Mouse (Mus musculus) hindbrain, embryonic 11.5 days (tissue): Measurements from ENCODE around the gene Tlr7. TPM values are rescaled to one million over a fixed set of nuclear protein-coding genes. Genes with fewer than 3 reads are reported as not detected.
"Not testable (repeated sequence)": the region's sequence is repeated elsewhere in the genome, so short reads cannot be mapped to it uniquely, and the experiment has no call there.

Source experiments
- ATAC-seq: fragments of 200-750 bp; cut with Nextera tagmentation; 2 replicates; pipeline ENCODE4 v1.8.0; 2017; ENCODE audit warnings: mild to moderate bottlenecking, moderate TSS enrichment, moderate library complexity; ENCODE audit not compliant: low FRiP score
- DNase-seq: peaks from one replicate; pipeline ENCODE4 v3.0.0-alpha.2; 2015; ENCODE audit warnings: low spot score
- H3K27ac ChIP-seq: fragments of 300-500 bp; sonication (generic); 2 replicates; pipeline ENCODE4 v1.5.1; 2014; ENCODE audit warnings: mild to moderate bottlenecking, low read depth, low read length
- H3K27me3 ChIP-seq: fragments of 300-500 bp; sonication (generic); 2 replicates; pipeline ENCODE4 v1.6.1; 2014; ENCODE audit warnings: mild to moderate bottlenecking, low read length, moderate library complexity, mixed read lengths; ENCODE audit not compliant: control insufficient read depth, insufficient read depth
- H3K36me3 ChIP-seq: fragments of 300-500 bp; sonication (generic); 2 replicates; pipeline ENCODE4 v1.6.1; 2014; ENCODE audit warnings: mild to moderate bottlenecking, low read length, moderate library complexity, mixed read lengths; ENCODE audit not compliant: control insufficient read depth, insufficient read depth
- H3K4me1 ChIP-seq: fragments of 300-500 bp; sonication (generic); replicated peaks from 2 replicates; pipeline ENCODE4 v1.6.1; 2014; ENCODE audit warnings: low read length, mixed read lengths; ENCODE audit not compliant: control insufficient read depth, insufficient read depth
- H3K4me2 ChIP-seq: fragments of 300-500 bp; sonication (generic); replicated peaks from 2 replicates; pipeline ENCODE4 v1.6.1; 2014; ENCODE audit warnings: mild to moderate bottlenecking, low read depth, low read length
- H3K4me3 ChIP-seq: fragments of 300-500 bp; sonication (generic); 2 replicates; pipeline ENCODE4 v1.5.1; 2014; ENCODE audit warnings: low read depth, low read length
- H3K9ac ChIP-seq: fragments of 300-500 bp; sonication (generic); 2 replicates; pipeline ENCODE4 v1.6.1; 2014; ENCODE audit warnings: low read depth, low read length
- H3K9me3 ChIP-seq: fragments of 300-500 bp; sonication (generic); 2 replicates; pipeline ENCODE4 v1.6.1; 2016; ENCODE audit warnings: low read length; ENCODE audit not compliant: control insufficient read depth
- WGBS: fragments of 180-500 bp; shearing (Covaris S2); extraction: QIAGEN DNeasy Blood & Tissue Kit; methylation state at CpG from one replicate; pipeline ENCODE4 v1.1.7; 2014; 5-methylcytosine and 5-hydroxymethylcytosine counted together
- polyA plus RNA-seq: library from polyadenylated mRNA; unstranded; fragments of >200 nt; fragmentation: Nextera tagmentation; extraction: Ambion mirVana; gene quantifications from 2 replicates; pipeline ENCODE4 v1.2.1, GENCODE M21; 2014

Tlr7 gene
- polyA plus RNA-seq, 1 experiment from 2014 or later: 1.1 TPM

GRCm38 (mm10) chrX:167323742-167324141 is 6.6 kb downstream of the Tlr7 start:
- DNase-seq (no peak), ATAC-seq (no peak)
- Histone ChIP-seq H3K4me3 (no peak overlapping the region), H3K27ac (no peak overlapping the region), H3K9ac (no peak overlapping the region), H3K4me2 (no peak overlapping the region), H3K27me3 (no peaks in the 10 kb centered on the region; the same call in 1 of the 2 replicates), H3K9me3 (no peaks in the 10 kb centered on the region), H3K4me1 (no peaks in the 10 kb centered on the region), H3K36me3 (no peaks in the 10 kb centered on the region)
- WGBS: 54% methylated on average over 1 of the region's 1 CpGs

- Histone ChIP-seq H3K4me3 (no peak overlapping the region), H3K4me2 (no peak overlapping the region), H3K9me3 (no peaks in the 10 kb centered on the region), H3K27me3 (no peaks in the 10 kb centered on the region; the same call in 1 of the 2 replicates), H3K9ac (no peak overlapping the region), H3K27ac (no peak overlapping the region), H3K4me1 (no peaks in the 10 kb centered on the region), H3K36me3 (no peaks in the 10 kb centered on the region)
- WGBS: 82% methylated on average over 4 of the region's 4 CpGs
- ATAC-seq (no peak), DNase-seq (no peak)
Measured at GRCm38 (mm10) chrX:167321233-167321806, 9.0 kb downstream of the Tlr7 start.

DNA sequence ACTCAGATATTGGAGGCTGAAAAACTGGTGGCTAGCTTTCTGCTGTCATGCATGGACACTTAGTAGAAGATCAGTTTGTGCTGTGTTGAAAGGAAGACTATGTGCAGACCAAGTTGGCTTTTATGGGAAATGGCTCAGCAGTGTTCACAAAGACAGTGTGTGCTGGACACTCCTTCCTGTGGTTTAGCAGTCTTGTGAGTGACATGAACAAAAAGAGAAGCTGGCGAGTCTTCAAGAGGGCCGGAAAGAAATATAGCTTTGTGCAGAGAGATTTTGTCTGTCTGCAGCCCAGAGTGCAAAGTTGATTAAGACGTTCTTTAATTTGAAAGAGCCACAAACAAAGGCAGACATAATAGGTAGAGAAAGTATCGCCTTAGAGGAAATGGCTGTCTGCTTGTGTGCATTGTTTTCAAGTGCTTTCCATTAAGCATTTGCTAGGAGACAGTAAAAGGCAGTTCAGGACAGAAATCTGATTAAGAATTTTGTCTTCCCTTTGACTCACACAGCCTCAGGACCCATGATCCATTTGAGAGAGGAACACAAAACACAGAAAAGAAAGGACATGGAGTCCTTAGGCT is 11.4 kb downstream of the Tlr7 start:
- no peak overlapping the region for H3K4me2 ChIP-seq
- H3K27ac ChIP-seq: no peak overlapping the region
- DNase-seq (peak; percentile 0), ATAC-seq (no peak; the same call in 1 of the 2 replicates)
- H3K36me3 ChIP-seq: no peaks in the 10 kb centered on the region
- H3K4me1 ChIP-seq: no peaks in the 10 kb centered on the region
- no peaks in the 10 kb centered on the region; the same call in 1 of the 2 replicates for H3K27me3 ChIP-seq
- no peak overlapping the region for H3K4me3 ChIP-seq
- 51% methylated on average over 4 of the region's 4 CpGs for WGBS
- no peak overlapping the region for H3K9ac ChIP-seq
- H3K9me3 ChIP-seq: no peaks in the 10 kb centered on the region

- no peak overlapping the region for H3K4me3 ChIP-seq
- ATAC-seq (peak; percentile 56), DNase-seq (peak; percentile 3)
- no peaks in the 10 kb centered on the region for H3K9me3 ChIP-seq
- H3K9ac ChIP-seq: no peak overlapping the region
- no peaks in the 10 kb centered on the region; the same call in 1 of the 2 replicates for H3K27me3 ChIP-seq
- 51% methylated on average over 5 of the region's 5 CpGs for WGBS
- no peaks in the 10 kb centered on the region for H3K4me1 ChIP-seq
- H3K36me3 ChIP-seq: no peaks in the 10 kb centered on the region
- no peak overlapping the region for H3K27ac ChIP-seq
- H3K4me2 ChIP-seq: no peak overlapping the region
Measured at GRCm38 (mm10) chrX:167315766-167316165, 14.6 kb downstream of the Tlr7 start.

DNA sequence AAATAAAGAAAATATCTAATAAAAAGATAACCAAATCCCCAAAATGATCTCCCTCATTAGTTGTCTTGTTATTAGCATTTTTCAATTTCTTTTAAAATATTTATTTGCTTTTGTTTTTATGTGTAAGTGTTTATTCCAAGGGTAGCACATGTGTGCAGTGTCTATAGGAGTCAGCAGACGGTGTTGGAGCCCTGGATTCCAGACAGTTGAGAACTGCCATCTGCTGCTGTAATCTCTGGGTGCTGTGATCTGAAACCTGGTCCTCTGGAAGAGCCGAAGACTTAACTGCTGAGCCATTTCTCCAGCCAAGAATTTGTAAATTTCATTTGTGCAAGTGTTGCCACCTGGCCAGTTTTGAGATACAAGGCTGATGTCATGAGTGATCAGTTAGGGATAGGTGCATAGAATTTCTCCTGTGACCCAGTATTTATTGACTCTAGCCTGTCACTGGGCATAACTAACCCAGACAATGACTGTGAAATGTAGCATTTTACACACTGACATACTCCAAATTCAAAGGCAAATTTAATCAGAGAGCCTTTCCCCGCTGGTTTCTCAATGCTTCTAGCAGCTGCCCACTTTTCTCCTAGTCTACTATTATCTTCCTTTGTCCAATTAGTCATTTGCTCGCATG is 15.1 kb downstream of the Tlr7 start:
- Histone ChIP-seq H3K9ac (no peak overlapping the region), H3K4me3 (no peak overlapping the region), H3K4me2 (no peak overlapping the region), H3K4me1 (no peaks in the 10 kb centered on the region), H3K27me3 (no peaks in the 10 kb centered on the region; the same call in 1 of the 2 replicates), H3K36me3 (no peaks in the 10 kb centered on the region), H3K27ac (no peak overlapping the region), H3K9me3 (no peaks in the 10 kb centered on the region)
- WGBS: 60% methylated on average over 4 of the region's 4 CpGs
- peak; percentile 1 for DNase-seq
- ATAC-seq: peak; percentile 65

GRCm38 (mm10) chrX:167302061-167302460 is 28.3 kb downstream of the Tlr7 start:
- H3K9ac ChIP-seq, ATAC-seq, H3K27ac ChIP-seq, H3K4me2 ChIP-seq, H3K9me3 ChIP-seq, H3K4me3 ChIP-seq, H3K27me3 ChIP-seq, DNase-seq, H3K4me1 ChIP-seq, H3K36me3 ChIP-seq: not testable (repeated sequence)
- WGBS: no CpG with 5 or more reads among the region's 1 CpGs

- no peak overlapping the region for H3K9ac ChIP-seq
- peak; percentile 78 for DNase-seq
- H3K4me1 ChIP-seq: no peaks in the 10 kb centered on the region
- no peaks in the 10 kb centered on the region for H3K27me3 ChIP-seq
- no peak overlapping the region for H3K27ac ChIP-seq
- no peaks in the 10 kb centered on the region for H3K36me3 ChIP-seq
- WGBS: 26% methylated on average over 9 of the region's 9 CpGs
- peak; percentile 60; the same call in 1 of the 2 replicates for ATAC-seq
- no peaks in the 10 kb centered on the region for H3K9me3 ChIP-seq
- H3K4me3 ChIP-seq: no peak overlapping the region
- H3K4me2 ChIP-seq: no peak overlapping the region
Measured at GRCm38 (mm10) chrX:167276953-167277352, 53.4 kb downstream of the Tlr7 start.

DNA sequence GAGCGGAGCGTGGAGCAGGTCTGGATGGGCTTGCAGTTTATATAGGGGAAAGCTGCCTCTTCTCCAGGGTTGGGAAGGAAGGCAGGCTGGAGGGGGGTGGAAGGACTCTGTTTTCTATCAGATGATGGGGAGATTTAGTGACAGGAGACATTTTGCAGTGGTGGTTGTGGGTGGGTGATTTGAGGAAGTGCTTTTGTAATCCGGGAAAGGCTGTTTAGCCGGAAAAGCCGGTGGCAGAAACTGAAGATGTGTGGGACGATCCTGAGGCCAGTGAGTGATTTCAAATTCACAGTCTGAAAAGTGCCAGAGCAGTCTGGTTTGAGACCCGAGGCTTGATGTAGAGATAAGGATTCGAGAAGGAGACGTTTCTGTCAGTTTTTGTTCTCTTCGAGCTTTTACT is 53.8 kb downstream of the Tlr7 start:
- Histone ChIP-seq H3K27ac (no peak overlapping the region), H3K36me3 (no peaks in the 10 kb centered on the region), H3K27me3 (no peaks in the 10 kb centered on the region), H3K9ac (no peak overlapping the region), H3K4me3 (no peak overlapping the region), H3K4me1 (no peaks in the 10 kb centered on the region), H3K9me3 (no peaks in the 10 kb centered on the region), H3K4me2 (no peak overlapping the region)
- DNase-seq (no peak), ATAC-seq (no peak)
- WGBS: 68% methylated on average over 10 of the region's 10 CpGs

- H3K9ac ChIP-seq: no peak within 1 kb of the TSS
- peaks cover 2% of the 10 kb centered on the region; the same call in 1 of the 2 replicates for H3K27me3 ChIP-seq
- no peak for DNase-seq
- H3K4me1 ChIP-seq: no peaks in the 10 kb centered on the region
- H3K4me2 ChIP-seq: no peak within 1 kb of the TSS
- no peak within 1 kb of the TSS for H3K4me3 ChIP-seq
- no peaks in the 10 kb centered on the region for H3K9me3 ChIP-seq
- no peak for ATAC-seq
- no peaks in the 10 kb centered on the region for H3K36me3 ChIP-seq
- no peak within 1 kb of the TSS for H3K27ac ChIP-seq
- 78% methylated on average over 4 of the region's 4 CpGs for WGBS
Measured at GRCm38 (mm10) chrX:167264086-167264485, 66.3 kb downstream of the Tlr7 start, which contains the start of gene Tlr8. Tlr8 (minus strand) TSS chrX:167264329.
